Mouse (Mus musculus) megakaryocyte, adult 5-6 weeks (primary cell): Measurements from ENCODE around the gene Adcy9. TPM values are rescaled to one million over a fixed set of nuclear protein-coding genes. Genes with fewer than 3 reads are reported as not detected.

Experiments used
- ATAC-seq: 2 replicates; pipeline ENCODE4 v1.8.0; 2016; ENCODE audit warnings: mild to moderate bottlenecking, inconsistent platforms; ENCODE audit not compliant: poor library complexity, severe bottlenecking
- total RNA-seq, 2 experiments: library from RNA; stranded (forward) in 1 of 2; stranded (reverse) in 1 of 2; fragments of 153-499, 151-499 nt in 1 of 2; fragments of 221-1000, 200-1000 nt in 1 of 2; gene quantifications; 2 replicates each; pipeline versions ENCODE4 v1.2.3 to v1.2.4; 2015 to 2017

Gene Adcy9
- total RNA-seq (2015) (2.1 and 3.0 TPM in 2 replicates), total RNA-seq (2017) (2.3 and 3.8 TPM in 2 replicates)

- ATAC-seq = peak; percentile 91
These were observed at the start of gene Adcy9 for GRCm38 (mm10) chr16:4420298-4421054. Gene Adcy9 (minus strand): TSS chr16:4420498.

GRCm38 (mm10) chr16:4469599-4470352 lies 49.5 kb upstream of the Adcy9 start:
- no peak for ATAC-seq

- peak; percentile 66 for ATAC-seq
These were observed 44.3 kb upstream of the Adcy9 start for GRCm38 (mm10) chr16:4464529-4465089.

- no peak for ATAC-seq
These were observed 37.6 kb upstream of the Adcy9 start for GRCm38 (mm10) chr16:4457927-4458326.

- no peak for ATAC-seq
These were observed 36.1 kb upstream of the Adcy9 start for GRCm38 (mm10) chr16:4456391-4456790.

- peak; percentile 47 for ATAC-seq
These were observed 35.4 kb upstream of the Adcy9 start for GRCm38 (mm10) chr16:4455693-4456092.

GRCm38 (mm10) chr16:4454563-4454962 lies 34.3 kb upstream of the Adcy9 start:
- no peak for ATAC-seq

GRCm38 (mm10) chr16:4449418-4449817 lies 29.1 kb upstream of the Adcy9 start:
- no peak for ATAC-seq

- no peak for ATAC-seq
These were observed 27.9 kb upstream of the Adcy9 start for GRCm38 (mm10) chr16:4448235-4448634.

GRCm38 (mm10) chr16:4446395-4446794 lies 26.1 kb upstream of the Adcy9 start:
- ATAC-seq = no peak

GRCm38 (mm10) chr16:4444378-4444777 lies 24.1 kb upstream of the Adcy9 start:
- ATAC-seq = no peak

GRCm38 (mm10) chr16:4439302-4440066 lies 19.2 kb upstream of the Adcy9 start:
- ATAC-seq = no peak

- ATAC-seq = no peak
These were observed 16.4 kb upstream of the Adcy9 start for GRCm38 (mm10) chr16:4436738-4437137.

GRCm38 (mm10) chr16:4435371-4435770 lies 15.1 kb upstream of the Adcy9 start:
- no peak for ATAC-seq

- ATAC-seq = no peak
These were observed 11.5 kb upstream of the Adcy9 start for GRCm38 (mm10) chr16:4431841-4432240.

GRCm38 (mm10) chr16:4431013-4431412 lies 10.7 kb upstream of the Adcy9 start:
- ATAC-seq = no peak

- no peak for ATAC-seq
These were observed 9.9 kb upstream of the Adcy9 start for GRCm38 (mm10) chr16:4430232-4430631.

- 0 out of 2 replicates have a peak, but pooled peaks have one; percentile 27 for ATAC-seq
These were observed 5.4 kb upstream of the Adcy9 start for GRCm38 (mm10) chr16:4425658-4426234.

GRCm38 (mm10) chr16:4423613-4424012 lies 3.3 kb upstream of the Adcy9 start:
- ATAC-seq = no peak

- no peak for ATAC-seq
These were observed 2.7 kb upstream of the Adcy9 start for GRCm38 (mm10) chr16:4422991-4423390.
